Mouse (Mus musculus) right cerebral cortex, postnatal 14 days (tissue): Measurements from ENCODE around the gene Hist1h2bh.

ENCODE experiments used
- DNase-seq: peaks from one replicate; pipeline ENCODE4 v3.0.0; 2022

Hist1h2bh gene

GRCm38 (mm10) chr13:23529480-23530165, 13.6 kb downstream of the Hist1h2bh start:
- no peak for DNase-seq

DNA sequence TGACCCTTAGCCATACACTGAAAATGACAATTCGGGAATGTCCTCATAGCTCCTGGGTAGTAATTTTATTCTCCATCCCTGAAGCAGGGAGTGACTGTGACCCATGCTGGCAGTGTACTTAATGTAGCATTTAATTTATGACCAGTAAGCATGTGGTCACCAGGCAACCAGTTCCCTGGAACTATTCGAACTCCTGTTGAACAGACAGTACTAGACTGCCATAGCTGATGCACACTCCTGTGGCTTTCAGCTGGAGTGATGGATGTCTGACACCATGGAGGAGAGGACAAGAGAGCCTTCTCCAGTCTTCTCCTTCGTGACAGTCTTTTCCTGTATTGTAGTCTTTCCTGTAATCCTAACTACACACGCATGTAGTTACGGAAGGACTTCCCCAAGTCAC, 14.2 kb downstream of the Hist1h2bh start:
- DNase-seq = no peak

- peak; percentile 85 for DNase-seq
Measured at GRCm38 (mm10) chr13:23526312-23526711, 16.9 kb downstream of the Hist1h2bh start.

- DNase-seq = no peak
Measured at GRCm38 (mm10) chr13:23525901-23526300, 17.3 kb downstream of the Hist1h2bh start.

- DNase-seq = peak; percentile 57
Measured at GRCm38 (mm10) chr13:23524654-23525053, 18.5 kb downstream of the Hist1h2bh start.

DNA sequence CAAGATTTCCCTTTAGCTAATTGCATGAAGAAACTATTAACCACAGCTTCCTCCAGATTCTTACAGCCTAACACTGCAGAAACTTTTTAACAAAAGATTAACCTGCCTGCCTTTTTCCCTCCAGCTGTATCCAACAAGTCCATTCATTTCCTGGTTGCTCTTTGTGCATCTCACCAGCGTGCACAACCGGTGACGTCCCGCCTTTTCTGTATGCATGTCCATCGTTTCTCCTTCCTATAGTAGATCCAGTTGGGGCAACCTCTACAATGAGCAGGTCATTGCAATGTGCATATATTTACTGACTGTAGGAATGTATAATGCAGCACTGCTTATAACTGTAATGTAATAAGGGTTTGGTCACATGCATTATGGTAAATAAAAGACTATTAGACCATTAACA, 19.2 kb downstream of the Hist1h2bh start:
- DNase-seq = no peak

- DNase-seq = peak; percentile 65
Measured at GRCm38 (mm10) chr13:23521703-23522102, 21.5 kb downstream of the Hist1h2bh start.

DNA sequence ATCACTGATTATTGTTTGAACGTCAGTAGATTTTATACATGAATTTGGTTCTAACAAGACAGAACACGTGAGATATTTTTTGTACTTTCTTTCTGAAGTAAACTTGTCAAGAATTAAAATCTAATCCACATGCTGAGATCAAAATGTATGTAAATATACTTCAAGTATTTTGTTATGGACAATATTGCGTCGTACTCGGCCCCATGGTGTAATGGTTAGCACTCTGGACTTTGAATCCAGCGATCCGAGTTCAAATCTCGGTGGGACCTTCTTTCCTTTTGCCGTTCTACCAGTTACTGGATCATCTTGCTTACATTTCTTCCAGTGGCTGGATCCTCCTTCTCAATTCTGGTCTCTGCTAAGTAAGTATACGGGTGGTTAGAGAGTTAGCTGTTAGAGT, 23.8 kb downstream of the Hist1h2bh start:
- peak; percentile 70 for DNase-seq

DNA sequence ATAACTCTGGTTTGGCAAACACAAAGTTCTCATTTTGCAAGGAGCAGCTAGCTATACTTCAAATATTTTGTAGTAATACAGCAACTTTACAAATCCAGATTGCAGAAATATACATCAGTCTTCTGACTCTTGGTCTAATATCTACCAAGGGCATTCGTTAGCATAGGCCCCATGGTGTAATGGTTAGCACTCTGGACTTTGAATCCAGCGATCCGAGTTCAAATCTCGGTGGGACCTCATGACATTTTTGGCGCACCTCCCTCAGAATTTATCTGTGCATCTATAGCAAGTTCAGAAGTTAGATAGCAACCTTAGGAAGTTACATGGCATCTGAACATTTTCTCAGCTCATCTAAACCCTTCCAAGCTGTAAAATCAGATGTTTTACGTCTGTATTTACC, 24.3 kb downstream of the Hist1h2bh start:
- peak; percentile 55 for DNase-seq

DNA sequence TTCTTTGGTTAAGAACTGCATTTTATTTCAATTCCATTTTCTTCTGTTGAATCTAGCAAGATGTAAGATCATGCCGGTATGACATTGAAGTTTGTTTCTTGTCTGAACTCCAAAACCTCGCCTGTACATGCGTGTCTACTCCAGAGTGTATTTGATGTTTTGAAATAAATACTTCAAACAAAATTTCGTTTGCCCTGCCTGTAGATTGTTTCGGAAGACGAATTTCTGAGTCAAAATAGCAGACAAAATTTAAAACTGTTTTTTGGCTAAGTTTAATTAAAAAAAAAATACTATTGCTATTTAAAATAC, 24.9 kb downstream of the Hist1h2bh start:
- no peak for DNase-seq

DNA sequence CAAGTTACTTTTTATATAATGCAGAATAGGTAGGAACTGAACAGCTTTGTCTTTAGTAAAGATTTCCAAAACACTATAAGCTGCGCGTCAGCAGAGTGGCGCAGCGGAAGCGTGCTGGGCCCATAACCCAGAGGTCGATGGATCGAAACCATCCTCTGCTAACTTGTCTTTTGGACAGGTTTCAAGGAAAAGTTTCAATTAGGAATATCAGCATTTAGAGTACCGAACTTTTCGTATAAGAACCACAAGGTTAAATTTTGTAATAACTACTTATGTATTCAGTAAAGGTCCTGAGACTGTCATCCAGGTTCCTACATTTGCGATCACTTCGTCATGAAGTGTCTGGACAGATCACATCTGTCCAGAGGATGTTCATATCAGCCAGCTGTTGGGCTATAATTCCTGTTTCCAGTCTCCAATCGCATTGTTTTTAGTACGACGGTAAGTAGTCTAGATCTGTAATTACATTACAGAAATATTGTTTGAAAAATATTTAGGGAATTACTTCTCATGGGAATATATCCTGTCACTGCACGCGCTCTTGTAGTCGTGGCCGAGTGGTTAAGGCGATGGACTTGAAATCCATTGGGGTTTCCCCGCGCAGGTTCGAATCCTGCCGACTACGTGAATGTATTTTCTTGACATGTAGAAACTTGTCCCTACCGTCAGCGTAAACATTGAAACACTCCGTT, 25.4 kb downstream of the Hist1h2bh start:
- peak; percentile 86 for DNase-seq

DNA sequence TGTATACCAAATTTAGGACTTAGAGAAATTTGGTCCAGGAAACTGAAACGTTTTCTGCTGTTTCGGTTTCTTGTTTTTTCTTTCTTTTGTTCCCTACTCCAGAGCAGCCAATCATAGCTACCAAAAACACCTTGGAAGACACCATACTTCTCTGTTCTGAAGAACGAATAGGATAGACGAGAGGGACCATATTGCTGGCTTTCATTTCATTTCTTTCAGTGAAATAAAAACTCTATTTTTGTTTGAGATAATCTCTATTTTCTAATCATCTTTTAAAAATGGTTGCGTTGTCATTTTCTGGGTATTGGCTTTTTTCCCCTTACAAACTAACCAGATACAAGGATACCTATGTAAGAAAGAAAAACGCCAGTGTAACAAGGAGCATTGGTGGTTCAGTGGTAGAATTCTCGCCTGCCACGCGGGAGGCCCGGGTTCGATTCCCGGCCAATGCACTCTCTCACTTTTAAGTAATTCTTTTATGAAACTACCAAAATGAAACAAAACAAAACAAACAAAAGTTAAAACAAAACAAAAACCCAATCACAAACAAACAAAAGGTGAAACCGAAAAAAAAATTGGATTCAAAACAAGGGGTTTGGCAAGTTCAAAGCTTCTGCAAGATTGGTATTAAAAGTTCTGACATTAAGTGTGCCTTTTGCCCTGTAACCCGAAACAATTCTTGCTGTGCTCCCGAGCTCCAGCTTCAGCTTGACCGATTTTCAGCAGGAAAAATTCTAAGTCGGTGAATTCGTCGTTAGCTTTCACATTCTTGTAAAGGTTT, 26.2 kb downstream of the Hist1h2bh start:
- DNase-seq = peak; percentile 70

DNA sequence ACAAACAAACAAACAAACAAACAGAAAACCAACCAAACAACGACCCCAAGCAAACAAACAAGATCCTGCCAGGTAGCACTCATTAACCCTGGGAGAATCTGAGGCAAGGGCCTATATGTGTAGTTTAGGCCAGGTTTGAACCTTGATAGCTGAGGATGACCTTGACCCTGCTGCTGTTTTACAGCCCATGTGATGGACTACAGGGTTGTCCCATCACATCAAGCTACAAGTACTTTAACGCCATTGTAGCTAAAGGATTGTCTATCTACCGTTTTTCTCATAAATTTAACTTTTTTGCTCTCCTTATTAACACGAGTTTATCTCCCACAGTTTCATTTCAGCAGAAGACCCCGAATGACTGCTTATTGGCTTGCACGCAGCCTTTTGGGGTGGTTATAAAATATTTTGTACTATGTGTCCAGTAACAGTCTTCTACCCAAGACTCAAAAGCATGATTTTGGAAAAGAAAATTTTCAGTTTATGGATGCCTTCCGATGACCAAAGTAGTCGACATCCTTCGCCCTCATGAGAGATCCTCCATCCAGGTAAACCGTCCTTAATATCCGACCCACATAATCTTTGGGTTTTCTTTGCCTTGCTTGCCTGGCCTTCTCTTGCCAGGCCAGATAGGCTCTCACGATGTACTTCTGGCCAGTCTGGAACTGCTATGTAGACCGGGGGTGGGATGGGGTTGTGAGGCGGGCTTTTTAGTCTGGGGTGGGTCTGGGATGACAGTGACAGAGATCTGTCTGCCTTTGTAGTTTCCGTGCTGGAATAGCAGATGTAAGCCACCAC, 27.2 kb downstream of the Hist1h2bh start:
- no peak for DNase-seq

DNA sequence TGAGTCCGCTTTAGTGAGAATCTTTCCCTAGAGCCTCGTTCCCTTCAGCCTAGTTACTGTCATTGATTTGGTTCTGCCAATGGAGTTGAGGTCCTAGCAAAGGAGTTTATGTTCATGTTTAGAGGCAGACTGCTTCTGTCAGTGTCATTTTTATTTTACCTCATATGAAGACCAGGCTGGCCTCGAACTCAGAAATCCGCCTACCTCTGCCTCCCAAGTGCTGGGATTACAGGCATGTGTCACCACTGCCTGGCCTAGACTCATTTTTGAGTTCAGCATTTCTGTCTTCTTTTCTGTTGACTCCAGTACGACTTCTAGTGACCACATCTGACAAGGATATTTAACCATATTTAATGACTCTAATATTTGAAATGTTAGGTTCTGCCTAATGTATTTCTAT, 27.9 kb downstream of the Hist1h2bh start:
- no peak for DNase-seq

GRCm38 (mm10) chr13:23513517-23513916, 29.7 kb downstream of the Hist1h2bh start:
- DNase-seq = no peak

DNA sequence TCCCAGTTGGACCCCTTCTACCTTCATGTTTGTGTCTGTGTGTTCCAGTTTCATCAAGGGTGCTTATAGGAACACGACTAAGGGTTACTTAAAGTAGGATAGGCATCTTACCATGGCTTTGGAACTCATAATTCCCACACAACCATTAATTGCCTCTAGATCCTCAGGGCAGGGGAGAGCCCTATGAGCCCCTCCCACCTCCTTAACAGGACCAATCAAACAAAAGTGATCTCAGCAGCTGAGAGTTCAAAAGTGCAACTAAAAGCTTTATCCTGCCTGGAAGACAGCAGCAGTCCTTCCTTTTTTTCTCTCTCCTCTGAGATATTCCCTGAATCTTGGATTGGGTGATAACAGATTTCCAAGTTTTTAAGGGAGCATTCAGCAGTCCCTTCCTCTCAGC, 33.1 kb downstream of the Hist1h2bh start:
- DNase-seq = no peak

DNA sequence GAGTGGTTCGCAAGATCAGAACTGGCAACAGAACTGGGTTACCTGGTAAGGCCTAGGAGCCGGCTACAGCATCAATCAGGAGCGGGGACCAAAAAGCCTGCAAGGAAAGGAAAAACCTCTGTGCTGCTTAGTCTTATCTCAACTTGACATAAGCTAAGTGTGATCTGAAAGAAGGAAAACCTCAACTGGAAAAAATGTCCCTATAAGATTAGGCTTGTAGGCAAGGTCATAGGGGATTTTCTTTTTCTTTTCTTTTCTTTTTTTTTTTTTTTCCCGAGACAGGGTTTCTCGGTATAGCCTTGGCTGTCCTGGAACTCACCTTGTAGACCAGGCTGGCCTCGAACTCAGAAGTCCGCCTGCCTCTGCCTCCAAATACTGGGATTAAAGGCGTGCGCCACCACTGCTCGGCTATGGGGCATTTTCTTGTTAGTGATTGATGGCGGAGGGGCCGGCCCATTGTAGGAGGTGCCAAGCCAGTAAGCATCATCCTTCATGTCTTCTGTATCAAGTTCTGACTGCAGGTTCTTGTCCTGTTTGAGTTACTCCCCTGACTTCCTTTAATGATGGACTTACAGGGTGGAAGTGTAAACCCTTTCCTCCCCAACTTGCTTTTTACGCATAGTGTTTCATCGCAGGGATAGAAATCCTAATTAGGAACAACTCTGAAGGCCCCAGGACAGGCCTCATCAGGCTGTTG, 36.2 kb downstream of the Hist1h2bh start:
- no peak for DNase-seq

GRCm38 (mm10) chr13:23506351-23506750, 36.8 kb downstream of the Hist1h2bh start:
- no peak for DNase-seq

- no peak for DNase-seq
Measured at GRCm38 (mm10) chr13:23505662-23506345, 37.4 kb downstream of the Hist1h2bh start.

GRCm38 (mm10) chr13:23503797-23504196, 39.4 kb downstream of the Hist1h2bh start:
- DNase-seq = peak; percentile 30

GRCm38 (mm10) chr13:23502916-23503315, 40.3 kb downstream of the Hist1h2bh start:
- no peak for DNase-seq

DNA sequence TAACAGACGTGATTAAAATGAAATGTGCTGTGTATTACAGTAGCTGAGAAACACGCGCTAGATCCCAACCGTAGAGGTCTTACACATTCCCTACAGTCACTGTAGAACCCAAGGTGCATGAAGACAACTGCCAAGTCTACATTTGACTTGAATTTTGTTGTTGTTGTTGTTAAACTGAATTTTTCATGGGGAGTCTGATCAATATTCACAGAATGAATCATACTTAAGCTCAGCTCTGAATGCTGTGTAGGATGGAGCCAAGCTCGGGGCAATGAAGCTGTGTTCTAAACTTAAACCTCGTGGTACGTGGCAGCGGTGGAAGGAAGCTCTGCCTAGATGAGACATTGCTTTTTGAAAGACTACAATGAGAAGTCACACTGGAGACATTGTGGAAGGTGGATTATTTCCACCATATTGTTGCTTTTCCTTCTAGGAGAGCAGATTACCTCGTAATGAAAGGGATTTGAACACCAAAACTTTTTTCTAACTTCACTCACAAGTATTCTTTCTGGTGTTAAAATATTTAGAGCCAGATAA, 41.1 kb downstream of the Hist1h2bh start:
- no peak for DNase-seq
